8 mouse cellular contexts compared by ENCODE assay signal in the genomic region with DNA sequence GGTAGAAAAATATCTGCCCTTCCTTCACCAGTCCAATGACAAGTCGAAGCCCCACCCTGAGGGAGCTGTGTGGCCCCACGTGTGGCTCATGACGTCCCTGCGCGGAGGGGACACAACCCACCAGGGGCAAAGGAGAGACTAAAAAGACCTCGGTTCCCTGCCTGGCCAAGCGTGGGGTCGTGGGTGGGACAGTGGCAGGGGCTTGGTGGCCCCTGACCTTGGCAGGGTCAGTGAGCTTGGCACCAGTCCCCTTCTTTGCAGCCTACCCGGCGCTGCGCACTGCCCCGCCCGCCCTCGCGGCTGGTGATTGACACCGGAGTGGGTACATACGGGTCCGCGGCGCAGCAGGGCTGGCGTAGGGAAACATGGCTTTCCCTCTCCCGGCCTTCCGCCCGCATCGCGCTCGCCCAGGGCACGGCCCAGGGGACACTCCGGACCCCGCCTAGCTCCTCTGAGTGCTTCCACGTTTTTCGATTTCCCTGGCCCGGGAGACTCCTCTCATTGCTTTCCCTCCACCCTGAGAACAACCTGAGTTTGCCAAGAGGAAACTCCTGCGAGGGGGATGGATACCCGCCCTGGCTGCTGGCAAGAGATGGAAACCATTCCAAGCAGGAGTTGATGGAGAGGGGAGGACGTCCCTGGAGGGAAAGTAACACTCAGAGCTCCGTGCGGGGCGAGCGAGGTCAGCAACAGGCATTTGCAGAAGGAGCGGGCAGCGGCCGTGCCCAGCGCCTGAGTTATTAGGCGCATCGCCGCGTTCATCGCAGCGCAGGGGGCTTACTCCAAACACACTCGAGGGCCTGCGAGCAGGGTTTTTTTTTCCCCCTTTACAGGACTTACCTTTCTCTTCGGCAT. TPM values are rescaled to one million over a fixed set of nuclear protein-coding genes. Genes with fewer than 3 reads are reported as not detected.
DNase-seq lines count a peak whose midpoint lies in the region; ATAC-seq and TF ChIP-seq lines count a peak whose summit lies in the region.

No protein-coding gene starts in this region.

- in situ Hi-C loops in ES-E14 (cut with MboI; ENCODE audit: low sequenced_read_pairs in 2 of 2, unreplicated experiment in 2 of 2) = no loop called here

- H3K4me3 ChIP-seq in ES-E14 (ENCODE audit: insufficient read depth in 1 of 2, low read depth in 1 of 2, low read length in 2 of 2, poor library complexity in 1 of 2, severe bottlenecking in 1 of 2) = peak overlapping the region; percentile 53 to 55
- peak overlapping the region; percentile 70 for H3K4me3 ChIP-seq in hindbrain, embryonic 10.5 days
- H3K4me3 ChIP-seq in lung, embryonic 15.5 days = peak overlapping the region; percentile 60

- H3K9ac ChIP-seq in ES-E14 (ENCODE audit: insufficient read depth, low read depth, low read length, poor library complexity, severe bottlenecking) = peak overlapping the region; percentile 29
- H3K9ac ChIP-seq in lung, embryonic 15.5 days = peak overlapping the region; percentile 47

- 4% methylated on average over 53 of the region's 53 CpGs for WGBS in hindbrain, embryonic 10.5 days
- 4% methylated on average over 53 of the region's 53 CpGs for WGBS in lung, embryonic 15.5 days

- no peaks in the 10 kb centered on the region for H3K9me3 ChIP-seq in ES-E14 (ENCODE audit: control insufficient read depth, insufficient read depth, low read depth, low read length)
- peaks cover 3% of the 10 kb centered on the region; the same call in 1 of the 2 replicates for H3K9me3 ChIP-seq in hindbrain, embryonic 10.5 days
- H3K9me3 ChIP-seq in lung, embryonic 15.5 days = no peaks in the 10 kb centered on the region

- 0 out of 4 replicates have a peak, but pooled peaks cover 0 to 3% of the 10 kb centered on the region in 2 experiments for H3K4me1 ChIP-seq in ES-E14 (ENCODE audit: control insufficient read depth in 2 of 2, insufficient read depth in 2 of 2, low read length in 2 of 2, poor library complexity in 1 of 2)
- peaks cover 6% of the 10 kb centered on the region for H3K4me1 ChIP-seq in hindbrain, embryonic 10.5 days (replicated peaks)
- peaks cover 5% of the 10 kb centered on the region; the same call in 1 of the 2 replicates for H3K4me1 ChIP-seq in lung, embryonic 15.5 days

- H3K36me3 ChIP-seq in ES-E14 (ENCODE audit: control insufficient read depth, insufficient read depth, low read length, poor library complexity, severe bottlenecking) = no peaks in the 10 kb centered on the region
- H3K36me3 ChIP-seq in hindbrain, embryonic 10.5 days = 0 out of 2 replicates have a peak, but pooled peaks cover 2% of the 10 kb centered on the region
- H3K36me3 ChIP-seq in lung, embryonic 15.5 days = no peaks in the 10 kb centered on the region

- H3K27me3 ChIP-seq in hindbrain, embryonic 10.5 days (ENCODE audit: insufficient read depth, poor library complexity, severe bottlenecking) = no peaks in the 10 kb centered on the region
- H3K27me3 ChIP-seq in lung, embryonic 15.5 days = no peaks in the 10 kb centered on the region

- H3K27ac ChIP-seq in ES-E14 (ENCODE audit: insufficient read depth, low read depth, low read length, poor library complexity, severe bottlenecking) = no peak overlapping the region
- peak overlapping the region; percentile 79 for H3K27ac ChIP-seq in hindbrain, embryonic 10.5 days
- H3K27ac ChIP-seq in lung, embryonic 15.5 days = peak overlapping the region; percentile 77

- peak overlapping the region; percentile 99 for H3K4me2 ChIP-seq in lung, embryonic 15.5 days

- peak; percentile 62 for ATAC-seq in lung, embryonic 15.5 days (ENCODE audit: borderline replicate concordance, extremely low read depth, low FRiP score, low TSS enrichment)

- DNase-seq in ES-E14 (ENCODE audit: low read depth, low spot score) = peak; percentile 24
- peak; percentile 72 for DNase-seq in cerebellum, adult 8-10 months
- DNase-seq in frontal cortex, adult 2 months (ENCODE audit: extremely low spot score in 1 of 2, low spot score in 1 of 2) = peak; percentile 50 to 79
- peak; percentile 80 for DNase-seq in hindbrain, embryonic 10.5 days (ENCODE audit: low spot score)
- DNase-seq in layer of hippocampus, adult 9-11 months = peak; percentile 75
- peak; percentile 33 for DNase-seq in ovary, postnatal 14 days (ENCODE audit: low spot score)
- peak; percentile 58 for DNase-seq in urinary bladder, adult 2 months (ENCODE audit: low spot score)

TF ChIP-seq in ES-E14, 5 proteins besides CTCF, POLR2A, EP300 and RAD21:
- TF ChIP-seq ZNF384 (IDR thresholded peaks at IDR 0.05; ENCODE audit: low read depth, low read length) = no peak
- TF ChIP-seq MAFK (IDR thresholded peaks at IDR 0.05; ENCODE audit: insufficient read depth, low read depth, low read length) = no peak
- no peak for TF ChIP-seq CHD2 (IDR thresholded peaks at IDR 0.05; ENCODE audit: low read depth, low read length)
- TF ChIP-seq ZC3H11A (IDR thresholded peaks at IDR 0.05; ENCODE audit: borderline replicate concordance, low read depth, low read length) = no peak
- no peak for TF ChIP-seq HCFC1 (IDR thresholded peaks at IDR 0.05; ENCODE audit: borderline replicate concordance, insufficient read depth, low read length)
TF ChIP-seq in ES-E14: peak in this region for 0.

RNA-seq across cellular contexts. Expression of a gene that starts 0.7 kb away (rescaled TPM):
- total RNA-seq in ES-E14 (2012; rRNA removed) = 3.9 and 9.2 TPM in 2 replicates
- polyA plus RNA-seq in frontal cortex, adult 2 months (2012; rRNA removed) = 200 and 214 TPM in 2 replicates
- polyA plus RNA-seq in hindbrain, embryonic 10.5 days (2016; fragmentation: Nextera tagmentation; extraction: Ambion mirVana) = 110 and 116 TPM in 2 replicates
- 87.0 and 89.6 TPM in 2 replicates for polyA plus RNA-seq in lung, embryonic 15.5 days (2015; fragmentation: Nextera tagmentation; extraction: Ambion mirVana)
- 120 and 160 TPM in 2 replicates for polyA plus RNA-seq in urinary bladder, adult 2 months (2012; rRNA removed)

Comparison
In these comparisons a context has a peak if more than half of its experiments do, and no peak if none do; other contexts are left out.
1. DNase-seq: peak in every context shown above with its lines; median percentile 80 in hindbrain, embryonic 10.5 days; 75 in layer of hippocampus, adult 9-11 months; 72 in cerebellum, adult 8-10 months; 64 in frontal cortex, adult 2 months; 58 in urinary bladder, adult 2 months; 33 in ovary, postnatal 14 days; 24 in ES-E14.